Mouse (Mus musculus) left cerebral cortex, postnatal 25 days (tissue): ENCODE data around the gene 1700016K19Rik. TPM values are rescaled to one million over a fixed set of nuclear protein-coding genes. Genes with fewer than 3 reads are reported as not detected.

Source experiments
- total RNA-seq, 2 experiments: library from RNA; stranded (reverse); gene quantifications; 2 replicates each; pipeline ENCODE4 v1.2.3; 2021

The 1700016K19Rik gene
- total RNA-seq, 2 experiments from 2014 or later, result 4.6 TPM

Other genes starting within 250 kb of the 1700016K19Rik start
- gene Doc2b, start 203.9 kb upstream of the 1700016K19Rik start, total RNA-seq, result 10 to 100 TPM; 22.8 to 27.9 TPM
- 1 to 10 TPM; 2.3 to 3.0 TPM for gene Rph3al, start 61.5 kb upstream of the 1700016K19Rik start, total RNA-seq
- gene Rflnb, start 27.9 kb downstream of the 1700016K19Rik start, total RNA-seq, result 1 to 10 TPM; 8.9 to 9.8 TPM
- 10 to 100 TPM; 78.3 to 81.6 TPM for gene Vps53, start 179.7 kb downstream of the 1700016K19Rik start, total RNA-seq
- gene Fam57a, start 179.8 kb downstream of the 1700016K19Rik start, total RNA-seq, result 10 to 100 TPM; 15.1 to 16.6 TPM
- gene Dbil5, start 217.7 kb downstream of the 1700016K19Rik start, total RNA-seq, result 1 to 10 TPM; 1.1 to 1.6 TPM
- 1 to 10 TPM; 4.6 to 8.8 TPM for gene Gemin4, start 217.8 kb downstream of the 1700016K19Rik start, total RNA-seq
- gene Mrm3, start 243.8 kb downstream of the 1700016K19Rik start, total RNA-seq, result 10 to 100 TPM; 16.8 to 18.3 TPM
- gene Glod4, start 243.8 kb downstream of the 1700016K19Rik start, total RNA-seq, result 10 to 100 TPM; 49.2 to 55.2 TPM